Mouse (Mus musculus) embryo, embryonic 10.5 days (tissue): ENCODE data around the gene Efna5.
A peak's percentile ranks its signal among the peaks of the same experiment; 100 is the strongest.

ENCODE experiments used
- DNase-seq: peaks from one replicate; pipeline ENCODE4 v3.0.0-alpha.2; 2015; ENCODE audit warnings: low spot score

Gene Efna5

GRCm38 (mm10) chr17:62853741-62854140 is 27.4 kb downstream of the Efna5 start:
- no peak for DNase-seq

GRCm38 (mm10) chr17:62852822-62853608 is 28.1 kb downstream of the Efna5 start:
- DNase-seq: peak; percentile 76

GRCm38 (mm10) chr17:62851268-62851667 is 29.8 kb downstream of the Efna5 start:
- DNase-seq: no peak

- no peak for DNase-seq
Measured at GRCm38 (mm10) chr17:62850603-62851002, 30.5 kb downstream of the Efna5 start.

GRCm38 (mm10) chr17:62849676-62850075 is 31.4 kb downstream of the Efna5 start:
- no peak for DNase-seq

- no peak for DNase-seq
Measured at GRCm38 (mm10) chr17:62845656-62846055, 35.5 kb downstream of the Efna5 start.

GRCm38 (mm10) chr17:62844329-62844728 is 36.8 kb downstream of the Efna5 start:
- DNase-seq: peak; percentile 48

GRCm38 (mm10) chr17:62837336-62837735 is 43.8 kb downstream of the Efna5 start:
- DNase-seq: peak; percentile 54

GRCm38 (mm10) chr17:62836598-62837106 is 44.5 kb downstream of the Efna5 start:
- peak; percentile 46 for DNase-seq

GRCm38 (mm10) chr17:62832550-62833127 is 48.5 kb downstream of the Efna5 start:
- DNase-seq: no peak

- DNase-seq: no peak
Measured at GRCm38 (mm10) chr17:62827549-62827948, 53.6 kb downstream of the Efna5 start.

- DNase-seq: no peak
Measured at GRCm38 (mm10) chr17:62821219-62821618, 59.9 kb downstream of the Efna5 start.

- no peak for DNase-seq
Measured at GRCm38 (mm10) chr17:62819931-62820330, 61.2 kb downstream of the Efna5 start.

- peak; percentile 58 for DNase-seq
Measured at GRCm38 (mm10) chr17:62818821-62819220, 62.3 kb downstream of the Efna5 start.

- peak; percentile 35 for DNase-seq
Measured at GRCm38 (mm10) chr17:62818337-62818736, 62.8 kb downstream of the Efna5 start.

GRCm38 (mm10) chr17:62816879-62817278 is 64.2 kb downstream of the Efna5 start:
- DNase-seq: no peak

- DNase-seq: no peak
Measured at GRCm38 (mm10) chr17:62813461-62813860, 67.7 kb downstream of the Efna5 start.

- DNase-seq: no peak
Measured at GRCm38 (mm10) chr17:62807891-62808290, 73.2 kb downstream of the Efna5 start.

GRCm38 (mm10) chr17:62806646-62807045 is 74.5 kb downstream of the Efna5 start:
- DNase-seq: no peak

- DNase-seq: no peak
Measured at GRCm38 (mm10) chr17:62802748-62803147, 78.4 kb downstream of the Efna5 start.

GRCm38 (mm10) chr17:62797272-62797671 is 83.8 kb downstream of the Efna5 start:
- DNase-seq: no peak

GRCm38 (mm10) chr17:62789291-62790290 is 91.5 kb downstream of the Efna5 start:
- DNase-seq: no peak
